Mouse (Mus musculus) CD4-positive helper T cell, adult 2 months (primary cell): ENCODE measurements at regions not wholly inside any gene's neighbourhood (a gene's known extent, or its start where the extent isn't known, plus 50 kb on each side); places are given as distances from the start of the nearest gene placed in this dataset.

Source experiments
- DNase-seq: peaks from one replicate; pipeline ENCODE4 v3.0.0-alpha.2; 2012; ENCODE audit warnings: low read depth, missing footprints, low spot score

DNA sequence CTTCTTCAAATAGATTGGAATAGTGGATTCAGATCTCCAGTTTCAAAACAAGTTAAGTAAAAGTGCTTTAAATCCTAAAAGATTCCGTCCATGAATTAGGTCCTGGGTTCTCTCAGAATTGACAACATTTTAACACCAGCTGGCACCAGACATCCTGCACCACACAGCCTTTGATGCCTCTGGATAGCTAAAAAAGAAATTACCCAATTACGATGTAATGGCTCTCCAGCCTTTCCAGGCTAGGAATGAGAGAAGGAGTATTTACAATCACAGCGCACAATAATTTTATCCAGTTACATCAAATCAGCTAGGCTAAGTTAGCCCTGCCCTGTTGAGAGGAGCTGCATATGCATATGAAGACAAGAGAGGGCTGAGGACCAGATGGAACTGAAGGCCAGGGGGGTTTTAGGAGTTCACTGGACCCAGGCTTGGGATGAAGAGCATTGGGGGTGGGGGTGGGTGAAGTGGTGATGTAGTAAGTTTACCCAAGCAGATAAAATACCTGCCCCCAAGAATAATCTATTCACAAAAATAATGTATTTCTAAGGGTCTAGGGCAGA, 455.8 kb upstream of the Tle4 start:
- no peak for DNase-seq

DNA sequence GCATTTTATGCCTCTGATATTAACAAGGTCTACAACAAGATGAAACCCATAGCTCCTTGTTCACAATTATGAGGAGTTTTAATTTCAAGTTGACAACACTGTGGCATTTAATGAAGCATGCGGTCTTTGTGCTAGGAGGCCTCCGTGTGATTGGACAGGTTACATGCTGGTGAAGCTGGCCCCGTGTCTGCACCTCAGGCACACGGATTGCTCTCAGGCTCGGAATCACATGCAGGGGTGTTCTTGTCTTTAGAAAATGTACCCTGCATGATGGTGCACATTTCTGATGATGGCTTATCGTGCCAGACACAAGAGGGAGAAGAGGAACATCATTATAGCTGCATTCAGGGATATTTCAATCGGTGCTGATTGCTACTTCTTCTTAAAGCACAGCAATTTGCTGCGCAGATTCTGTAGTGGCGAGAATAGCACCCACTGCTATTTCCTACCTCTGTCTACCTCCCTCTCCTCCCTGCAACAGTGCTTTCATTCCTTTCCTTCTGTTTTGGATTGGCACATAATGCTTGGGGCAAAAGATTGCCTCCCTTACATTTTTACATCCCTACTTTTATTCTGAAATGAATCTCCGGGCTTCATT, 454.9 kb upstream of the Tle4 start:
- DNase-seq = no peak

DNA sequence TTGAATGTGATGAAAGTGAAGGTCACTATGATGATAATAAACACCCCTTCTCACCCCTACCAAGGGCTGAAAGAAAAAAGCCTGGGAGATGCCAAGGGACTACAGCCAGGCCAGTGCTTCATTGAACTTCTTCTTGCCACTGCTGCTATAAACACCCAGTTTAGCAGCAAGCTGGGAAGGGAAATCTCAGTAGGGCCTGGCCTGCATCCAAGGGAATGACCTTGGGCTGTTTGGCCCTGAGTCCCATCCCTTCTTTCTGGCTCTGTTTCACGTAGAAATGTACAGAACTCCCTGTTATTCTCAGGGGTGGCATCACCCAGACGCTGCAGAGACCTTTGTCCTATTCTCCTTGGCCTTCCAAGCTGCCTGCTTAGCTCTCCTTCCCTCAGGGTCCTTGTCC, 450.0 kb upstream of the Tle4 start:
- DNase-seq = no peak

DNA sequence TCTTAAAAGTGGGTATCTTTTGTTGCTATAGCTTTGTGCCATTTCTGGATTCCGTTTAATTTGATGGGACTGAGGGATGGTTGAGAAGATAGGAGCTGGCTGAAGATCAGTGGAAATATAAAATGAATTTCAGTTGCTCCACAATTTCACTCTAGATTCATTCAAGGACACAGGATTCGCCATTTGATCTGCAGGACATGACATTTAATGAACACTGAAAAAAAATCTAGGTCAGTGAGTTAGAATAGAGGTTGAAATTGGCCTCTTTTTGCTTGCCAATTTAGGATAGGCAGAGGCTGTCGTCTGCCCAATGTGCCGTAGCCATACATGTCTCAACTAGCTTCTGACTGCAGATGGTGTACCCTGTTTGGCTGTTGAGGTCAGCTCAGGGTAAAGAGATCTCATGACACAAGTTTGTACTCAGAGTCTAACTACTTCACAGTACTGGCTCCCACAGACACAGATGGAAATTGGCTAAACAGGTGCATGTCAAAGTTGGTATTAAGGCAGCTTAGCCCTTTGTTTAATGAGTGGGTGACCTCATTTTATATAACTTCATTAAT, 449.5 kb upstream of the Tle4 start:
- DNase-seq = no peak

DNA sequence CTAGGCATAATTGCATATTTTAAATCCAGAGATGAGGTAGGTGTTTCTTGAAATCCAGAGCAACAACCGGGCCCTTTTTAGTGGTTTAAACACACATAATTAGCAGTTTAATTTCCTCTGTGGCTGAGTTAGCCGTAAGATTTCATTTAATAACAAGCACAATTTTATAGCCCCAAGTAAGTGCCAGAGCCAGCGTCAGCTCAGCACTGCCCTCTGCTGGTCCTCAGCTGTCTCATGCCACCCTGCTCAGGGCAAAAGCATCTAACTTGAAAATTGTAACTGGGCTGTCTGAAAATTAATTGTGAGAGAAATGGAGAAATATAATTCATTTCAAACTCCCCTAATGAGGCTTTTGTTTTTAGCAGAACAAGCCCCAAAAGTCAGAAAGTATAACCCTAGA, 437.7 kb upstream of the Tle4 start:
- DNase-seq = peak; percentile 41

DNA sequence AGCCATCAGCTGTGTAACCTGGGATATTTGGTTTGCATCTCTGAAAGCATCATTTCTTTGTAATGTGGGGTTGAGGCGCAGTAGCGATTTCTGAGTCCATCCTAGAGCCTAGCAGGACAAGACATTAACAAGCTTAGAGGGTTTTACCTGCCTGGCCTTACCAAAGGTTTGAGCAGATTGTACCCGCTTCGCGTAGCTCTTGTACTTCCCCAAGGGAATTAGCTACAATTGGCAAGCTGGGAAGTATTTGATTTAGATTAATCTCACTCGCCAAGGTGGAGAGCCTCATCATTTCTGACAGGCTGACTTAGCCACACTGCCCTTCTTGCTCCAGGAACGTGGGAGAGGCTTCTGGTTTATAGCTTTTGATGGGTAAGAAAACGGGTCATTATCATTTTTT, 436.1 kb upstream of the Tle4 start:
- no peak for DNase-seq

DNA sequence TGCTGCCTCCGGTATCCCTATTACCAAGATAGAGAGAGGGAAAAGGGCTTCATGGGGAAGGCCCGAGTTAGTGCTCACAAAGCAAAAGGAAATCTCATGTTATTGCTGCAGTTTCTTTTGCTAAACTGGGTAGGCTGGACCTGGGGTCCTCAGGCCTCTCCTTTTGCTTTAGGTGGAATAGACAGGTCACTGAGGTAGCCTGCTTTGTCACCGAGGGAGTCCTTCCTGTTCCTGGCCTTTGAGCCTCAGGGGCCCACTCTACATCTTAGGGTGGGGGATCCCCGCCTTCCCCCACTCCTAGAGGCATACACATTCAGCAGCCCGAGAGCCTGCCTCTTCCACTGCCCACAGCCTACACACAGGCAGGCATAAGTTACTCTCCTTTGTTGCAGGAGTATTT, 435.5 kb upstream of the Tle4 start:
- DNase-seq = no peak

DNA sequence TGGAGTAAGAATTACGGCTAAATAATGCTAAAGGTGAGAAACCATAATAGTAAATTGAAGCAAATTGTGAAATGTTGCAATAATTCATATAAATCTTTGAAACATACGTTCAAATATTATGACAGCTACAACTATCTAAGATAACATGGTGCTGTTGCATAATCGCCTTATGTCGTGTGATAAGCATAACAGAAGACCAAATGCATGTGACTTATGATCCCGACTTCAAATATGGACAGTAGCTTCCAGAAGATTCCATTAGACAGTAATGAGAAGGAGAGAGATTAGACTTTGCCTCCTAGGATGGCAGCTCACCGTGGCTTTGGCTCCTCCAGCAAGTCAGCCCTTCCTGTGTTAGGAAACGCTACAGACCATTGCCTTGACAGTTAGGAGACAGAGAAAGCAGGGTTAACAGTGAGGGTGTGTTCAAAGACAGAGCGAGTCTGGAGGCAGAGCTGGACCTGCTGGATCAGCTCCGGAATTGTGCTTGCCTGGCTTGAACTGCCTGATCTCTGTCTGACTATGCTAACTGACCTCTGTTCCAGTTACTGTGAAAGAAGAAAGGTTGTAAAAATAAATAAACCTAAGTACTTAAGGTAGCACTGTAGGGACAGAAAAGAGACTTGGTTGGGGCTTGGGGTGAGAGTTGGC, 434.6 kb upstream of the Tle4 start:
- no peak for DNase-seq

DNA sequence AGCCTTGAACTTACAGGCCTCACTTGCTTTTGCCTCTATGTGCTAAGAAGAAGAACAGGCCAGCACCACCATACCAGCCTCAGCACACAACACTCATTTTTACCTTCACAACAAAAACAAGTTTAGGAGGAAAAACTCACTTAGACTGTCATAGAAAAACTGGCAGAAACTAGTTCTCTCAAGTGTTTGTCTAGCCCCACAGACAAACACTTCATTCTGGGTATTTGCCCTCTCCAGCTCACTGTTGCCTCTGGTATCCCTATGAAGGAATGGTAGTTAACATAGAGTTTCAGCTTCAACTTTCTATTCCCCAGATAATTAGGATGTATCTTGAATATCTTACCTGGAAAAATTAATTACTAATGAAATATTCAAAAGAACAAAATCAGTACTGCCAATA, 433.6 kb upstream of the Tle4 start:
- no peak for DNase-seq

DNA sequence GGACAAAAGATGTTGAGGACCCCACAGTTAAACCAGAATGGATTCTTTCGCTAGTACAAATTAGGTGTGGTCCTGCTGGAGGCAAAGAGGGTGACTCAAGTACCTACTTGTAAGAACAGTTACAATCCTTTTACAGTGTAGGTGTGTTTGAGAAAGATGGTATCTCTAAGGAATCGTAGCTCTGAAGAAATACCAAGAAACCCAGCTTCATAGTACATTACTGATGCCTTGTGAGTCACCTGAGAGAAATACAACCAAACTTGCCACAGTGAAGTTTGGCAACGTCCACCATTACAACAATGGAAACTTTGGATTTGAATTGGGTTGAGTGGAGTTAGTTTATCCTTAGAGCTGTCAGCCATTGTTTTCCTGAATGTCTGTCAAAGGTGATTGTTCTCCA, 405.7 kb upstream of the Tle4 start:
- DNase-seq = no peak

DNA sequence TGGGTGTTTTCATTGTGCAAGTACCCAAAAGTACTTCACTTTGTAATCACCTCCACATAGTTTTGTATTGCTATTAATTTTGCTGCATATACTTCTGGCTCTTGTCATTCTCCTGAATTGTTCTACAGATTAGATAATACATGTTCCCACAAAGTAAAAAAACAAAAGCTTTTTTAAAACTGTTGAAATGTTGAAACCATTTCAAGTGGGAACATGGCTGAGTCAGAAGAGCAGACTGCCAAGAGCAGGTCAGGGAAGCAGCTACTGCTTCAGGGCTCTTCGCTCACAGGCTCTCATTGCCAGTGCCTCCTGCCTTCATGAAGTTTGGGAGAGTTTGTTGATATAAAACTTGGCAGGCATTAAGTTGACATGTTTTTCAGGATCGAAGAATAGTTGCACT, 395.5 kb upstream of the Tle4 start:
- no peak for DNase-seq

DNA sequence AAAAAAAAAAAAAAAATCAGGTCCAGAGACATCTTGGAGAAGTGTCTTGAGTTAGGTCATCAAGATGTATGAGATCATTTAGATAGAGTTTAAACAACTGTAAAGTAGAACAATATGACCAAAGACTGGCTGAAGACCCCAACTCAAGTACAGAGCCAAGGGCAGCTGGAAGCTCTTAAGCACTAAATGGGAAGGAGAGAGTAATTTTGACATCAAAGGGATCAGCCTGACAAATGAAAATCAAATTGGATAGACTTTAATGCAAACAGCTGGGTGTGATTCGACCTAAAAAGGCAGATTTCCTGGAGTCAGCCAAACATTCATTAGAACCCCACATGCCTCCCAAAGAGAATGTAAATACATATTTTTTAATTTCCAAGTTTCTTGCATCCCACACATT, 372.3 kb upstream of the Tle4 start:
- DNase-seq = no peak

DNA sequence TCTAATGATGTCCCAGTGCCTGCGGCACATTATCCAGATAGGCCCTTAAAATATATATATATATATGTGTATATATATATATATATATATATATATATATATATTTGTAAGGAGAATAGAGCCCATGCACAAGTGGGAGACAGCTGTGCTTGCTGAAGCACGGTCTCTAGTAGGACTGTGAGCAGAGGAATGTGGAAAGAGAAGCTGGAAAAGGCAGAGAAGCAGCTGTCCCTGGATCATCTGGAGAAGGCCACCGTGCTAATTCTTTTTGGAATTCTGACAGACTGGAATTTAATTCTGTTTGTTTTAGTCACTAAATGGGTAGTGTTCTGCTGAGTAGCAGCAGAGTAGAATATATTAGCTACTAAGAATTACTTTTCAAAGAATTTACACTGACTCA, 370.4 kb upstream of the Tle4 start:
- no peak for DNase-seq

DNA sequence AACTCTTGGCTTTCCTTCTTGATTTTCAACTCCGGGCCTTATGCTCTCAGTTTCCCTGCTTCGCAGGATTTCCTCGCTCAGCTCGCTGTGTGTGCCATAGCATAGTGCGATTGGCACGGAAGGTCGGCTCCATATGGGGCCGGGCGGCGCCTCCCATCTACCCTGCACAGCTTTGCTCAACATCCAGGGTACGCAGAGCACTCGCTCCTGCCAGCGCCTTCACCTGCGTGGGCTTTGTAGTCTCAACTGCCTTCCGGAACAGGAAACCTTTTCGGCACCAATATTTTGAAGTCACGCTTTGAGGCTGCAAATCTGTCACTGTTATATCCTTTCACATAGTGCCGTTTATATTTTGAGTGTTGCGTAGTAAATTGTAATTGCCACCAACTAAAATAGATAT, 359.9 kb upstream of the Tle4 start:
- DNase-seq = no peak

DNA sequence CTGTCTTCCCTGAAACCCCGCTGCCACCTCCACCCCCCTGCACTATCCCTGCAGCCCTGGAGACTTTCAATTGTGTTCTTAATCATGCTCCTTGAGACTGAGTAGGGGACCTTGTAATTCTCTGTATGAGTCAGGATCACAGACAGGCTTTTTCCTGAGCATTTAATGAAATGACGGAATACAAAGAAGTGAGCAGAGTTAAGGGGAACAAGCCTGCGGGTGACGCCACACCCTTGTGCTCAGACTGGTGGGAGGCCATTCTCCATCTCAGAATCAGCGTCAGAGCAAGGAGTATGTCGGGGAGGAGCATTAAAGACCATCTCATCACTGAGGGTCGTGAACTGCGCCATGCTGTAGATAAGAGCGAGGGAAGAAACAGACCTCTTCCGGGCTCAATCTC, 359.3 kb upstream of the Tle4 start:
- DNase-seq = no peak

DNA sequence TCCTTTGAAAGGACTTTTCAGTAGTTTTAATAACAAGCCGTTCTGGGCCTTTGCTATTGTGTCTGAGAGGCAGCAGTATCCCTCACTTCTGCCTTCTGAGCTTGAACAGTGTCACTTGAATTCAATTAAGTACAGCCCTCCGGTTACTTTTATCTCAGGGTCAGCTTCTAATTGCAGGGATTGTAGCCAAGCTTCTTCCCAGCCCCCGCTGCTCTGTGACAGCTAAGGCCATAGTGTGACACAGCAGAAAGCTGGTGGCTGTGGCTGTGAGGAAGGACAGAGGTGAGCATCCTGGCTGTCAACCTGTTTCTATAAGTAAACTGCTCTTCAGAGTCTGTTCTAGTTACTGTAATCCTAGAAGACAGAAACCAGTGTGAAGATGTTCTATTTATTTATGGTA, 358.5 kb upstream of the Tle4 start:
- no peak for DNase-seq

DNA sequence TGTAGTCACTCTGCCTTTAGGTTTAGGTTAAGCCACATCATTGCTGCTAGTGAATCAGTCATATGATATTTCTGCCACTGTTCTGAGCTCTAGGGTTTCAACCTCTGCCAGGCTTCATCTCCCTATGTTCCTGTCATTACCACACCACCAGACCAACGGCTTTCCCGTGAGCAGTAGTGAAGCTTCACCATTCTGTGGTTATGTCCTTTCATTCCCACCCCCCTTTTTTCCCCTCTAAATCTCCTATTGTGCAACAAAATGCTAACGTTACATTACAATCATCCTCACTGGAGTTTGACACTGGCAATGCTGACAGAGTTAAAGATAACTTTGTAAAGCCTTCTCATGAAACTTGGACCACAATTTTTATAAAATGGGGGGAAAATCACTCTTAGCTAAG, 358.1 kb upstream of the Tle4 start:
- no peak for DNase-seq

DNA sequence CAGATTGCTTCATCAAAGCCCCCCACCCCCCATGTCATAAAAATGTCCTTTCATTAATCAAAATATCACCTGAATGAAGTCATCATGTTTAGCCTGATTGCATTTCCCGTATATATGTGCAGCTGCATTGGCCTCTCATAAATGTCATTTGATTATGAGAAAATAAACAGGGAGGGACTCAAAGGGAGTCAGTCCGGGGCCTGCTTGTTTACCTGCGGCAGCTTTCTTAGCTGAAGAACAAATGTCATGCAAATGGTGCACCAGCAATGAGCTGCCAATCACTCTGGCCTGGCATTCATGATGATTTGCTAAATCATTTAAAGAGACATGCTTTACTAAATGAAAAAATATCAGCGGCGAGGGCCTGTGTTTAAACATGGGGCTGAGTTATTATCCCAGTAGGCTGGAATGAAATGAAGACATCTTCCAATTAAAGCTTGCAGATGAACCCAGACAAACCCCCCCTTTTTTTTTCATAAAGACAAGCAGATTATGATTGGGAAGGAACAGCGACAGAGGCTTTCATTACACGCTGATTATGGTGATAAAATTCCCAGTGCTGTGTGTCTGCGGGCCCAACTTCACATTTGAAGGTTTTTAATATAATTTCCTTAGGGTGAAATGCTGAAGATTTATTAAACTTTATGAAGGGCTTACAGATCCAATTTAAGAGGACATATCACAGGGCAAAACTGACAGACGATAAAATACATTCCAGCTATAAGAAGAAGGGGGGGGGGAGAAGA, 342.5 kb upstream of the Tle4 start:
- DNase-seq = no peak

DNA sequence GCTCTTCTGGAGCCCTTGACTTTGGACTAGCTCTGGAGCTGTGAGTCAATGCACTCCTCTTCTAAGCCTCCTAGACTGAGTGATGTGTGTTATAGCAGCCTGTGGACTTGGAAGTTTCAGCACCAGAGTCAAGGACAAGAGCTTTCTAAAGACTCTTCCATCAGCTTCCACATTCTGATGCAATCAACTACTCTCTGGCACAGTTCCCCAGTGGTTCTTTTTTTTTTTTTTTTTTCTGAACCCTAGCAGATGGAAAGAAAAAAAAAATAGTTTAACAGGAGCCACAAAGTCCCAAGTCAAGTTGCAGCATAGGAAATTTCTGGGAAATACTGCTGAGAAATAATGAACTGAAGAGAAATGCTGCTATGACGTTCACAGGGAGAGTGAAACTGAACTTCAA, 324.4 kb upstream of the Tle4 start:
- no peak for DNase-seq

DNA sequence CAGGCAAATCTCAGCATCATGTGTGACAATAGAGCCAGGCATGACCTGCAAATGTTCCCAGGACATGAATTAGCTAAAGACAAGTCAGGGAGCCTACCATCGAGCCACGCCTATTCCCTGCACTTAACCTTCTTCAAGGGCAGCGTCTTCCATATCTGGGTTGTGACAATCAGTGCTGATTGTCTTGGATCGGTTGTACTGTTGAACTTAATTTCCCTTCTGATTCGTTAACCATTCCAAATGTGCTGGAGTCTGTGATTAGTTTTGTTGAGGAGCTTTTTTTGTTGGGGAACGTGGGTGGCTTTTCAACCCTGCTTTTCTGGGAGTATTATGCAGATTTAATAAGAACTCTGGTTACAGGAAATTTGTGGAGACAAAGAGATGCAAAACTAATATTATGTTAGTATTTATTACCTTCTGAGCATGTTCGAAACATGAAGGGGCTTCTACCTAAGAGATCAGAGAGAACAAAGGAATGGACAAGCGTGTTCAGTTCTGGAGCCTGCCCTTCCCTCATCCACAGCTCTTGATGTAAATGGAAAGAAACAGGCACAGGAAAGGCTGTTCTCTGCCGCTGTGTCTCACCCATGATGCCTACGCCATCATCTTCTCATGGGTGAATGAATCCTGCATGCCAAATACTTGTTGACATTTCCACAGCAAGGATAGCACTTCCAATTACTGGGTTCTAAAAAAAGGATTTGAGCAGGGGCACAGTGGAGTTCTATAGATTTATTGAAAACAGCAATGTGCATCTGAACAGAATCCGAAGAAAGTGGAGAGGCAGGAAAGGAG, 313.4 kb upstream of the Tle4 start:
- DNase-seq = no peak

DNA sequence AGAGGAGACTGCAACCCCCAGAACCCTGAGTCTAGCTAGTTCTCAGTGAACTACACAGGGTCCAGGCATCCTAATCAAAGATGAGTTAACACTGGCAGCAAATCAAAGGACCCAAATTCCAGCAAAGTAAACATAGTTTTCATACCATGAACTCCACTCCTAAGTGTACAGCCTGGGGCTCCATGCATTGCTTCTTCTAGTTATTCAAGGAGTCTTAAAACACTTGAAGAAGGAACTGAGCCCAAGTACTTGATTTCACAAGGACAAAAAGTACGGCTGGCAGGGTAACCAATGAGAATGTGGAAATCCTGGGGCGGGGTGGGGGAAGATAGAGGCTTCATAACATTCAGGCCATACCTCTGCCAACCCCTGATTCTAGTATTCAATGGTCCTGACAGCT, 297.0 kb upstream of the Tle4 start:
- DNase-seq = no peak

DNA sequence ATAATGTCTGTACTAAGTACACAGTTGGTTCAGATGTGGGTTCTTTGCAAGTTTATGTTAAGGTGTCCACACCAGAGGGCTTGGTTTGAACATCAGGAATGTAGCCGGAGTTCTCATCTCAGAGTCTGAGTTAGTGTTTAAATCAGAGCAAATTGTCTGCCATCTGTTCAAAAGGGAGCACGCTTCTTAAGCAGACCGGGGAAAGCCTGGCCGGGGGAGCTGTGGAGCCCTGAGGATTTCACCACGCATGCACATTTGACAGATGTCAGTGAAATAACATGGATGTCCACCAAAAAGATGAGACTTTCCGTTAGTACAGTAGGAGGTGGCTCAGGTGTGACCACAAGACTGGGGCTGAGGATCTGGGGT, 294.5 kb upstream of the Tle4 start:
- DNase-seq = no peak
